In the genomic region with DNA sequence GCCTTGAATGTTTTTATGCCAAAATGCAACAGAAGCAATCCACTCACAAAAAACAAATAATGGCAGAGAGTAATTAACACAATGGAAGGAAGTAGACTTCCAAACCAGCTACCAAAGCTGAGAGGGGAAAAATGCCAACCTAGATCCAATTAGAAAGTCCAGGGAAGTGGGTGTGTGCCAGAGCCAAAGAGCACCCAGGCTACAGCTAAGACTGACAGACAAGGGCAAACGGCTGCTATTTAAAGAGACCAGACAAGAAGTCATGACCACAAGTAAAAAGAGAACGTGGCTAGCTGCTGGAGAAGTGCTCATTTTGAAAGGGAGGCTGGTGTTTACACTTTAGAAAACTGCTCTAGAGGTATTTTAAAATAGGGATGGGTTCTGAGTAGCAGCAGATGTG, we compare ENCODE assay signal across 13 mouse cellular contexts. TPM values are rescaled to one million over a fixed set of nuclear protein-coding genes. Genes with fewer than 3 reads are reported as not detected.
DNase-seq lines count a peak whose midpoint lies in the region; ATAC-seq and TF ChIP-seq lines count a peak whose summit lies in the region.
"Had no signal": no experiment of that assay in that cellular context is flagged by ENCODE, and none has a peak within 500 bp of the region (broad histone marks: within the 10 kb centered on the region; RNA-seq: fewer than 3 reads in every experiment).

No protein-coding gene starts in this region.

- H3K4me2 ChIP-seq in midbrain, postnatal 0 days (ENCODE audit: low read depth, low read length, poor library complexity, severe bottlenecking): no peak overlapping the region
- H3K4me2 ChIP-seq: hindbrain, embryonic 12.5 days; liver, embryonic 13.5 days had no signal

- no peaks in the 10 kb centered on the region for H3K4me1 ChIP-seq in heart, embryonic 10.5 days
- no peaks in the 10 kb centered on the region for H3K4me1 ChIP-seq in midbrain, postnatal 0 days (ENCODE audit: insufficient read depth, low read length)
- H3K4me1 ChIP-seq in midbrain, embryonic 10.5 days: peaks cover 21% of the 10 kb centered on the region
- H3K4me1 ChIP-seq: hindbrain, embryonic 12.5 days; liver, embryonic 13.5 days had no signal

- ATAC-seq in midbrain, postnatal 0 days (ENCODE audit: low FRiP score): no peak
- ATAC-seq: forebrain, embryonic 16.5 days; intestine, postnatal 0 days had no signal

- 35% methylated on average over 2 of the region's 2 CpGs for WGBS in heart, embryonic 10.5 days
- WGBS in midbrain, postnatal 0 days: 53% methylated on average over 2 of the region's 2 CpGs
- WGBS in midbrain, embryonic 10.5 days: 56% methylated on average over 2 of the region's 2 CpGs

- H3K9me3 ChIP-seq in heart, embryonic 10.5 days: no peaks in the 10 kb centered on the region
- no peaks in the 10 kb centered on the region for H3K9me3 ChIP-seq in midbrain, postnatal 0 days (ENCODE audit: low read length)
- H3K9me3 ChIP-seq in midbrain, embryonic 10.5 days (replicated peaks): no peaks in the 10 kb centered on the region; the same call in 1 of the 2 replicates
- H3K9me3 ChIP-seq: liver, embryonic 13.5 days had no signal

- TF ChIP-seq CTCF in midbrain, postnatal 0 days (IDR thresholded peaks at IDR 0.05): no peak

- no peak overlapping the region for H3K27ac ChIP-seq in heart, embryonic 10.5 days
- no peak overlapping the region for H3K27ac ChIP-seq in midbrain, postnatal 0 days (ENCODE audit: low read depth, low read length)
- no peak overlapping the region for H3K27ac ChIP-seq in midbrain, embryonic 10.5 days (replicated peaks)
- H3K27ac ChIP-seq: hindbrain, embryonic 12.5 days; liver, embryonic 13.5 days; stomach, postnatal 0 days had no signal

- H3K27me3 ChIP-seq in heart, embryonic 10.5 days (ENCODE audit: insufficient read depth, poor library complexity, severe bottlenecking): no peaks in the 10 kb centered on the region
- H3K27me3 ChIP-seq in midbrain, postnatal 0 days (ENCODE audit: insufficient read depth, low read length): no peaks in the 10 kb centered on the region
- H3K27me3 ChIP-seq in midbrain, embryonic 10.5 days (ENCODE audit: low read depth, poor library complexity, severe bottlenecking): no peaks in the 10 kb centered on the region
- H3K27me3 ChIP-seq: hindbrain, embryonic 12.5 days; liver, embryonic 13.5 days had no signal

- H3K9ac ChIP-seq in midbrain, postnatal 0 days (replicated peaks; ENCODE audit: low read length, poor library complexity, severe bottlenecking): no peak overlapping the region
- H3K9ac ChIP-seq: hindbrain, embryonic 12.5 days; liver, embryonic 13.5 days had no signal

- H3K36me3 ChIP-seq in heart, embryonic 10.5 days: no peaks in the 10 kb centered on the region
- no peaks in the 10 kb centered on the region for H3K36me3 ChIP-seq in midbrain, postnatal 0 days (ENCODE audit: insufficient read depth, low read length)
- H3K36me3 ChIP-seq in midbrain, embryonic 10.5 days: peaks cover 34% of the 10 kb centered on the region
- H3K36me3 ChIP-seq: liver, embryonic 13.5 days had no signal

- H3K4me3 ChIP-seq in heart, embryonic 10.5 days: no peak overlapping the region
- no peak overlapping the region for H3K4me3 ChIP-seq in midbrain, postnatal 0 days (ENCODE audit: low read depth, low read length)
- H3K4me3 ChIP-seq in midbrain, embryonic 10.5 days: no peak overlapping the region
- H3K4me3 ChIP-seq: hindbrain, embryonic 12.5 days; liver, embryonic 13.5 days had no signal

- DNase-seq in heart, adult 9 months (ENCODE audit: low spot score in 2 of 2): peak; percentile 55 to 62
- DNase-seq in heart, embryonic 10.5 days (ENCODE audit: low spot score): no peak
- peak; percentile 15 for DNase-seq in midbrain, postnatal 0 days (ENCODE audit: low spot score)
- DNase-seq in midbrain, embryonic 10.5 days (ENCODE audit: low spot score): no peak
- peak; percentile 22 for DNase-seq in NIH3T3 (ENCODE audit: low read depth)
- DNase-seq in skeletal muscle tissue, adult 2 months (ENCODE audit: low read depth, low spot score): peak; percentile 51
- DNase-seq in right cerebral cortex, adult 18-20 months: no peak
- DNase-seq: cerebellum, postnatal 36 days; liver, embryonic 13.5 days had no signal

RNA-seq across cellular contexts. Expression of a gene that starts 9.4 kb away (rescaled TPM):
- 3.5 and 4.6 TPM in 2 replicates for polyA plus RNA-seq in heart, embryonic 10.5 days (2016; fragmentation: Nextera tagmentation; extraction: Ambion mirVana)
- 26.8 and 29.3 TPM in 2 replicates for total RNA-seq in midbrain, postnatal 0 days (2014; rRNA removed)
- 20.8 and 21.8 TPM in 2 replicates for polyA plus RNA-seq in midbrain, postnatal 0 days (2015; fragmentation: Nextera tagmentation; extraction: Ambion mirVana)
- polyA plus RNA-seq in midbrain, embryonic 10.5 days (2016; fragmentation: Nextera tagmentation; extraction: Ambion mirVana): 53.0 and 67.8 TPM in 2 replicates

RNA-seq across cellular contexts. Expression of a gene that starts 47.7 kb away (rescaled TPM):
- polyA plus RNA-seq in heart, embryonic 10.5 days (2016; fragmentation: Nextera tagmentation; extraction: Ambion mirVana): 51.0 and 53.4 TPM in 2 replicates
- 25.7 and 43.2 TPM in 2 replicates for total RNA-seq in midbrain, postnatal 0 days (2014; rRNA removed)
- polyA plus RNA-seq in midbrain, postnatal 0 days (2015; fragmentation: Nextera tagmentation; extraction: Ambion mirVana): 33.8 and 34.3 TPM in 2 replicates
- polyA plus RNA-seq in midbrain, embryonic 10.5 days (2016; fragmentation: Nextera tagmentation; extraction: Ambion mirVana): 58.6 and 62.4 TPM in 2 replicates

RNA-seq across cellular contexts. Expression of a gene that starts 51.4 kb away (rescaled TPM):
- 38.4 and 45.6 TPM in 2 replicates for polyA plus RNA-seq in heart, embryonic 10.5 days (2016; fragmentation: Nextera tagmentation; extraction: Ambion mirVana)
- total RNA-seq in midbrain, postnatal 0 days (2014; rRNA removed): 17.9 and 22.6 TPM in 2 replicates
- polyA plus RNA-seq in midbrain, postnatal 0 days (2015; fragmentation: Nextera tagmentation; extraction: Ambion mirVana): 7.8 and 8.5 TPM in 2 replicates
- 35.5 and 37.5 TPM in 2 replicates for polyA plus RNA-seq in midbrain, embryonic 10.5 days (2016; fragmentation: Nextera tagmentation; extraction: Ambion mirVana)

RNA-seq across cellular contexts. Expression of a gene that starts 52.1 kb away (rescaled TPM):
- 1,023 and 1,250 TPM in 2 replicates for polyA plus RNA-seq in heart, embryonic 10.5 days (2016; fragmentation: Nextera tagmentation; extraction: Ambion mirVana)
- total RNA-seq in midbrain, postnatal 0 days (2014; rRNA removed): 124 and 125 TPM in 2 replicates
- polyA plus RNA-seq in midbrain, postnatal 0 days (2015; fragmentation: Nextera tagmentation; extraction: Ambion mirVana): 880 and 907 TPM in 2 replicates
- 818 and 827 TPM in 2 replicates for polyA plus RNA-seq in midbrain, embryonic 10.5 days (2016; fragmentation: Nextera tagmentation; extraction: Ambion mirVana)

Comparison
In these comparisons a context has a peak if more than half of its experiments do, and no peak if none do; other contexts are left out.
1. DNase-seq: peak in heart, adult 9 months (2 of 2), midbrain, postnatal 0 days (single experiment), NIH3T3 (single experiment) and skeletal muscle tissue, adult 2 months (single experiment); none in heart, embryonic 10.5 days (single experiment), midbrain, embryonic 10.5 days (single experiment) and right cerebral cortex, adult 18-20 months (single experiment).